Mouse (Mus musculus) C2C12 (cell line): ENCODE measurements around the gene Smoc1.

Experiments used
- CTCF ChIP-seq: IDR thresholded peaks from one replicate; pipeline ENCODE4 v1.5.1; 2011; ENCODE audit not compliant: control insufficient read depth, insufficient read depth, insufficient read length
- MAX ChIP-seq: IDR thresholded peaks from one replicate; pipeline ENCODE4 v1.6.1; 2011; ENCODE audit warnings: mild to moderate bottlenecking, control low read depth
- MYOD1 ChIP-seq: IDR thresholded peaks from one replicate; pipeline ENCODE4 v1.6.1; 2011; ENCODE audit warnings: low read depth; ENCODE audit not compliant: control insufficient read depth, insufficient read length
- MYOG ChIP-seq: IDR thresholded peaks from one replicate; pipeline ENCODE4 v1.6.1; 2011; ENCODE audit not compliant: control insufficient read depth, insufficient read length; ENCODE audit errors: extremely low read depth
- USF1 ChIP-seq: IDR thresholded peaks from one replicate; pipeline ENCODE4 v1.6.1; 2011; ENCODE audit warnings: low read depth, mild to moderate bottlenecking, control low read depth, moderate library complexity

DNA sequence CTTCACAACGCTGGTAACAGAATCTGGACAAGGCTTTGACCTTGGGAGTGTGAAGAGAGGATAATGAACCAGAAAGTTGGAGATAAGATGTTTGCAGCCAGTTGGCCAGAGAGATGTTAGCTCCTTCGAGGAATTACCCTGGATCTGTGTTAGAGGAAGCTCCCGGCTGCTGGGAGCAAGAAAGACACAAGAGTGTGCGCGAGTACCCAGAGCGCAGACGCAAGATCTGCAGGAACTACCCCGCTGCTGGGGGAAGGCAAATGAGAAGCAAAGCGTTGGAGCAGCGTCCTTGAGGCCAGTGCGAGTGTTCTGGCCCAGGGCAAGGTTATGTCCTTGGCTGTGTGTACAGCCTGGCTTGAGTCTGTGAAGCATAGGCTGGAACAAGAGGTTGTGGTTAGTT lies 13.1 kb upstream of the Smoc1 start:
- TF ChIP-seq CTCF: no peak
- TF ChIP-seq MAX: no peak
- TF ChIP-seq USF1: no peak
- TF ChIP-seq MYOD1: no peak
- TF ChIP-seq MYOG: no peak
